Mouse (Mus musculus) intestine, embryonic 15.5 days (tissue): Measurements from ENCODE around the gene Lrch1. TPM values are rescaled to one million over a fixed set of nuclear protein-coding genes. Genes with fewer than 3 reads are reported as not detected.

Source experiments
- ATAC-seq: fragments of 200-750 bp; cut with Nextera tagmentation; 2 replicates; pipeline ENCODE4 v1.8.0; 2017; ENCODE audit warnings: moderate TSS enrichment, moderate library complexity
- H3K27ac ChIP-seq: fragments of 300-500 bp; sonication (generic); 2 replicates; pipeline ENCODE4 v1.5.1; 2015; ENCODE audit warnings: mild to moderate bottlenecking, inconsistent platforms
- H3K27me3 ChIP-seq: fragments of 300-500 bp; sonication (generic); replicated peaks from 2 replicates; pipeline ENCODE4 v1.6.1; 2015; ENCODE audit warnings: inconsistent platforms
- H3K36me3 ChIP-seq: fragments of 300-500 bp; sonication (generic); 2 replicates; pipeline ENCODE4 v1.6.1; 2015; ENCODE audit warnings: inconsistent platforms
- H3K4me1 ChIP-seq: fragments of 300-500 bp; sonication (generic); replicated peaks from 2 replicates; pipeline ENCODE4 v1.6.1; 2015; ENCODE audit warnings: inconsistent platforms
- H3K4me2 ChIP-seq: fragments of 300-500 bp; sonication (generic); replicated peaks from 2 replicates; pipeline ENCODE4 v1.6.1; 2015; ENCODE audit warnings: mild to moderate bottlenecking, inconsistent platforms
- H3K4me3 ChIP-seq: fragments of 300-500 bp; sonication (generic); replicated peaks from 2 replicates; pipeline ENCODE4 v1.5.1; 2015; ENCODE audit warnings: inconsistent platforms
- H3K9ac ChIP-seq: fragments of 300-500 bp; sonication (generic); 2 replicates; pipeline ENCODE4 v1.6.1; 2015; ENCODE audit warnings: inconsistent platforms
- H3K9me3 ChIP-seq: fragments of 300-500 bp; sonication (generic); 2 replicates; pipeline ENCODE4 v1.6.1; 2016; ENCODE audit warnings: inconsistent platforms
- WGBS: fragments of 180-500 bp; shearing (Covaris S2); methylation state at CpG from one replicate; pipeline ENCODE4 v1.1.7; 2015; 5-methylcytosine and 5-hydroxymethylcytosine counted together
- polyA plus RNA-seq: library from polyadenylated mRNA; unstranded; fragments of >200 nt; fragmentation: Nextera tagmentation; extraction: Ambion mirVana; gene quantifications from 2 replicates; pipeline ENCODE4 v1.2.1, GENCODE M21; 2015

Lrch1 gene
- polyA plus RNA-seq, 1 experiment from 2014 or later, result 12.5 TPM

DNA sequence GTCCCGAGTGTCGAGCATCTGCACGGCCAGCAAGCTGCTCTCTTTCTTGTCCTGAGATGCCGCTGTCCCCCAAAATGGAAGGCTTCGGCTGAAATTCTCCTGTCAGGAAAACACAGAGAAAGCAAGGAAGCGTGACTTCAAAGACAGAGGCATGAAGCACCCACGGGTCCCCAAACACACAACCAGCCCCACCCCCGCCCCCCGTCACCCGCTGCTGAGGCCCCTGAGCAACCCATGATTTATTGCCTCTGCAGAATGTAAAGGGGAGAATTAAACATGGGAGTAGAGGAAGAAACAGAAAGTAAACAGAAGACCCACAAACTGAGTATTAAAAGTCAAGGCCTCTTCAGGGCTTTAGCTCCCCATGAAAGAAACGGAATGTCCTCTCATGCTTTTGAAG, 136.1 kb downstream of the Lrch1 start:
- ATAC-seq, result no peak
- H3K36me3 ChIP-seq, result peaks cover 8% of the 10 kb centered on the region; the same call in 1 of the 2 replicates
- no peak overlapping the region for H3K4me2 ChIP-seq
- H3K27ac ChIP-seq, result no peak overlapping the region
- no peaks in the 10 kb centered on the region for H3K9me3 ChIP-seq
- H3K27me3 ChIP-seq, result no peaks in the 10 kb centered on the region
- 42% methylated on average over 11 of the region's 11 CpGs for WGBS
- H3K4me1 ChIP-seq, result 0 out of 2 replicates have a peak, but pooled peaks cover 4% of the 10 kb centered on the region
- no peak overlapping the region for H3K9ac ChIP-seq
- H3K4me3 ChIP-seq, result no peak overlapping the region

- 66% methylated on average over 1 of the region's 1 CpGs for WGBS
- Histone ChIP-seq H3K36me3 (peaks cover 12% of the 10 kb centered on the region), H3K4me2 (no peak overlapping the region), H3K27me3 (no peaks in the 10 kb centered on the region), H3K27ac (no peak overlapping the region), H3K9ac (no peak overlapping the region), H3K4me1 (no peaks in the 10 kb centered on the region), H3K4me3 (no peak overlapping the region), H3K9me3 (no peaks in the 10 kb centered on the region)
- no peak for ATAC-seq
These were observed 145.7 kb downstream of the Lrch1 start for GRCm38 (mm10) chr14:74801961-74802360.

- no peak for ATAC-seq
- WGBS, result 80% methylated on average over 16 of the region's 16 CpGs
- peaks cover 15% of the 10 kb centered on the region for H3K36me3 ChIP-seq
These were observed 149.4 kb downstream of the Lrch1 start for GRCm38 (mm10) chr14:74798063-74798890.

DNA sequence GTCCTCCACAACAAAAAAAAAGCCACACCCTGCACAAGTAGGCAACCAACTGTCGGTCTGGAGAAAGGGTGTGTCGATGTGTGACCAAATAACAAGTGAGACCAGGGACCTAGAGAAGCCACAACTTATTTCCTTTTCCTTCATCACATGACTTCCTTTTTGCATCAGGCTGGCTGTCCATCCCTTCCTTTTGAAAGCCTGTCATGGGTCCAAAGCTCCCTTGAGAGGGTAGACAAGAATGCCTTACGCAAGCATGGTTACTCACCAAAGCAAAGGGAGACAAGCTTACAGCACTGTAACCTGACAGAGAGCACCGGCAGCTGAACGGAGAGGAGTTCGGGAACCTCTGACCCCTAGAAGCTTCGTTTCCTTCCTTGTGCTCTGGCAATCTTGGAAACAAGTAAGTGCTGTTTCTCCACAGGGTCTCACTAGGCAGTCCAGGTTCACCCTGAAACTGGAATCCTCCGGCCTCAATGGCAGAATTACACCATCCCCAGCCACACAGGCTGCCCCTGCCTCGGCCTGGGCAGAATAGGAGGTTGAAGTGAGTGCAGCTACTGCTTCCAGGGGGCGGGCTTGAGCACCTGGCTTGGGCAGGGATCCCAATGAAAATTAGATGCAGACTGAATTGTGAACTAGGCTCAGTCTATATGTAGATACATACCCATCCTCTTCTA, 150.2 kb downstream of the Lrch1 start:
- H3K27ac ChIP-seq, result no peak overlapping the region
- H3K36me3 ChIP-seq, result peaks cover 17% of the 10 kb centered on the region
- no peak overlapping the region for H3K4me2 ChIP-seq
- ATAC-seq, result no peak
- no peaks in the 10 kb centered on the region for H3K27me3 ChIP-seq
- no peak overlapping the region for H3K9ac ChIP-seq
- H3K9me3 ChIP-seq, result no peaks in the 10 kb centered on the region
- 82% methylated on average over 10 of the region's 10 CpGs for WGBS
- H3K4me1 ChIP-seq, result no peaks in the 10 kb centered on the region
- no peak overlapping the region for H3K4me3 ChIP-seq

More at GRCm38 (mm10) chr14:74798063-74798890, 149.4 kb downstream of the Lrch1 start:
- Histone ChIP-seq H3K4me3 (no peak overlapping the region), H3K4me2 (no peak overlapping the region), H3K27ac (no peak overlapping the region), H3K27me3 (no peaks in the 10 kb centered on the region), H3K4me1 (no peaks in the 10 kb centered on the region), H3K9ac (no peak overlapping the region), H3K9me3 (no peaks in the 10 kb centered on the region)

- Histone ChIP-seq H3K9ac (no peak overlapping the region), H3K4me3 (no peak overlapping the region), H3K27ac (no peak overlapping the region), H3K4me2 (no peak overlapping the region), H3K9me3 (no peaks in the 10 kb centered on the region), H3K36me3 (peaks cover 10% of the 10 kb centered on the region; the same call in 1 of the 2 replicates), H3K4me1 (no peaks in the 10 kb centered on the region), H3K27me3 (no peaks in the 10 kb centered on the region)
- 74% methylated on average over 12 of the region's 12 CpGs for WGBS
- no peak for ATAC-seq
These were observed 152.7 kb downstream of the Lrch1 start for GRCm38 (mm10) chr14:74794931-74795330.

DNA sequence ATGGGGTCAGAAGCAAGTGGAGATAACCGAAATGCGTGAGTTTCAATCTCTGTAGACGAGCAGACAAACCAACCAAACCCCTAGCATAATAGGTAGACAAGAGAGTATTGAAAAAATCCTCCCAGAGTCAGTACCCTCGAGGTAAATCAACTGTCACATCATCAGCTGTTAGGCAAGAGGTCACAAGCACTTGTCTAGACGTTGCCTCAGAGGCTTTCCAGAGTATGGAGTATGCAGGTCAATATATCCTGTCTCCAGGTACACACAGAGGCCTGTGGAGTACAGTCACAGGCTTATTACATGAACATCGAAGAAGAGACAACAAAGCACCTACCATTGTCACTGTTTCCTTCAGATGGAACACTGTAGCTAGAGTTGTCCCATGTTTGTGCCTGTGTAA, 154.9 kb downstream of the Lrch1 start:
- ATAC-seq, result no peak
- no peaks in the 10 kb centered on the region for H3K9me3 ChIP-seq
- WGBS, result 80% methylated on average over 6 of the region's 6 CpGs

GRCm38 (mm10) chr14:74790535-74790934, 157.1 kb downstream of the Lrch1 start:
- no peaks in the 10 kb centered on the region for H3K27me3 ChIP-seq
- ATAC-seq, result no peak
- WGBS, result 66% methylated on average over 5 of the region's 5 CpGs

More for the DNA sequence above, 154.9 kb downstream of the Lrch1 start:
- no peak overlapping the region for H3K4me3 ChIP-seq
- no peaks in the 10 kb centered on the region for H3K4me1 ChIP-seq
- H3K27ac ChIP-seq, result no peak overlapping the region
- peaks cover 10% of the 10 kb centered on the region; the same call in 1 of the 2 replicates for H3K36me3 ChIP-seq
- no peaks in the 10 kb centered on the region for H3K27me3 ChIP-seq
- no peak overlapping the region for H3K4me2 ChIP-seq
- H3K9ac ChIP-seq, result no peak overlapping the region

GRCm38 (mm10) chr14:74788766-74789165, 158.9 kb downstream of the Lrch1 start:
- no peak overlapping the region for H3K4me2 ChIP-seq
- no peak for ATAC-seq
- no peaks in the 10 kb centered on the region for H3K4me1 ChIP-seq
- no peak overlapping the region for H3K9ac ChIP-seq
- no peaks in the 10 kb centered on the region for H3K27me3 ChIP-seq
- H3K4me3 ChIP-seq, result no peak overlapping the region
- H3K36me3 ChIP-seq, result peaks cover 8% of the 10 kb centered on the region
- 84% methylated on average over 8 of the region's 8 CpGs for WGBS
- no peaks in the 10 kb centered on the region for H3K9me3 ChIP-seq
- H3K27ac ChIP-seq, result no peak overlapping the region

More at GRCm38 (mm10) chr14:74790535-74790934, 157.1 kb downstream of the Lrch1 start:
- Histone ChIP-seq H3K4me1 (no peaks in the 10 kb centered on the region), H3K4me3 (no peak overlapping the region), H3K36me3 (peaks cover 8% of the 10 kb centered on the region; the same call in 1 of the 2 replicates), H3K9ac (no peak overlapping the region), H3K4me2 (no peak overlapping the region), H3K27ac (no peak overlapping the region), H3K9me3 (no peaks in the 10 kb centered on the region)

DNA sequence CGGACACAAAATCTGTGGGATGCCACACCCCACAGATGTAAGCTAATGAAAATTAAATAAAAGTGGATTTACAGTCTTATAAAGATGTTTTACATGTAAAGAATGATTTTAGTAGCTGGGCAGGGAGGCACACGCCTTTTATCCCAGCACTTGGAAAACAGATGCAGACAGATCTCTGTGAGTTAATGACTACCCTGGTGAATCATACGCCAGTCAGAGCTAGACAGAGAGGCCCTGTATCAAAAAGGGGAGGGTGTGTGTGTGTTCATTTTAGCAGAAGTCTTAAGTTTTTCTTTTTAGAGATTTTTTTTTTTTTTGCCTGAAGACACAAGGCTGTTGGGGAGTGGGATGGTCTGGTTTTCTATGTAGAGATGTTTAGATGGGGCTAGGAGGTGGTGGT, 160.0 kb downstream of the Lrch1 start:
- 73% methylated on average over 3 of the region's 3 CpGs for WGBS
- Histone ChIP-seq H3K27ac (no peak overlapping the region), H3K4me3 (no peak overlapping the region), H3K9ac (no peak overlapping the region), H3K9me3 (no peaks in the 10 kb centered on the region), H3K27me3 (no peaks in the 10 kb centered on the region), H3K36me3 (peaks cover 4% of the 10 kb centered on the region), H3K4me2 (no peak overlapping the region), H3K4me1 (no peaks in the 10 kb centered on the region)
- no peak for ATAC-seq

DNA sequence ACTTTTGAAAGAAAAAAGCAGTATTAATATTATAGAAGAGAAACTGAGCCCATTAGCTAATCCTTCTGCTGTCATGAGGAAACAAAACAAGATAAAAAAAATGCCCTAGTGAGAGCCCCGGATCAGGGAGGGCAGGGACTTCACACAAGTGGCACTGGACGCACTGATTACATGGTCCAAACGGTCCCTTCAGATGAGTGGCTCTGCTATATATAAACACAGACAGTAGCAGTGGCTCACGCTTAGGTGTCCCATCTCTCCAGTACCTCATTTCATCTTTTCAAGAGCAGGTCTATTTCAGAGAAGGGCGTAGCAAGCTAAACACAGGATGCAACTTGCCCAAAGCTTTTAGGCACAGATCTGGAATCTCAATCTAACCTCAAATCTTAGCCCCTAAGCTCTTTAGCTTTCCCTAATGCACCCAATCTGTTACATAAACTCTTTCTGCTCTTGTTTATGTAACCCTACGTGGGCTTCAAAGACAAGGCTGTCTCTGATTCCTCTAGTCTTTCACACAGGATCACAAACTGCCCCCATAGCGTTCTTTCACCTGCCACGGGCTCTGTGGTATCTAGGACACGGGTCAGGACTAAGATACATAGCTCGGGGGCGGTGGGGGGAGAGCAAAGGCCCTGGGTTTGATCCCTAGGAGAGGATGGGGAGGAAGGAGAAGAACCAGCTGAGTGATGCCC, 163.3 kb downstream of the Lrch1 start:
- no peaks in the 10 kb centered on the region for H3K9me3 ChIP-seq
- no peak overlapping the region for H3K4me2 ChIP-seq
- WGBS, result 58% methylated on average over 11 of the region's 11 CpGs
- H3K27me3 ChIP-seq, result no peaks in the 10 kb centered on the region
- H3K27ac ChIP-seq, result no peak overlapping the region
- H3K4me3 ChIP-seq, result no peak overlapping the region
- peaks cover 4% of the 10 kb centered on the region for H3K36me3 ChIP-seq
- ATAC-seq, result no peak
- no peak overlapping the region for H3K9ac ChIP-seq
- no peaks in the 10 kb centered on the region for H3K4me1 ChIP-seq

GRCm38 (mm10) chr14:74774046-74774619, 173.5 kb downstream of the Lrch1 start:
- Histone ChIP-seq H3K9me3 (no peaks in the 10 kb centered on the region), H3K4me3 (no peak overlapping the region), H3K4me1 (no peaks in the 10 kb centered on the region), H3K36me3 (peaks cover 14% of the 10 kb centered on the region), H3K9ac (no peak overlapping the region), H3K27ac (no peak overlapping the region), H3K27me3 (no peaks in the 10 kb centered on the region), H3K4me2 (no peak overlapping the region)
- WGBS, result 81% methylated on average over 10 of the region's 10 CpGs
- no peak for ATAC-seq

DNA sequence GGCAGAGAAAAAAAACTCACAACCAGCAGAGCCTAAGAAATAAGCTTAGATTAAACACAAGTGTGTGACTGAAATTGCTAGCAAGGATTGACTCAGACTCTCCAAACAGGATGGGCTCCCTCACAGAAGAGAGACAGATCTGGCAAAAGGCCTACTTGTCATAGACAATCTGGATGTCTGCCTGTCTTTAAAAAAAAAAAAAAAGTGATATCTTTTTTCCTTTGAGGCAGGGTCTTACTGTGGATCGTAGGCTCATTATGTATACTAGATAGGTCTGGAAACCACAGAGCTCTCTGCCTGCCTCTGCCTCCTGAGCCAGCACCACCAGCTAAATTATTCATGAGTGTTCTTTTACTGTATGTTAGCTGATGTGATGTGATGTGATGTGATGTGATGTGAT, 179.8 kb downstream of the Lrch1 start:
- Histone ChIP-seq H3K4me1 (no peaks in the 10 kb centered on the region), H3K36me3 (peaks cover 14% of the 10 kb centered on the region), H3K27me3 (no peaks in the 10 kb centered on the region), H3K27ac (no peak overlapping the region), H3K4me2 (no peak overlapping the region), H3K4me3 (no peak overlapping the region), H3K9ac (no peak overlapping the region), H3K9me3 (no peaks in the 10 kb centered on the region)
- ATAC-seq, result no peak
- 57% methylated on average over 1 of the region's 1 CpGs for WGBS
